Mouse (Mus musculus) ovary, postnatal 36 days (tissue): Measurements from ENCODE around the gene Xpnpep2.
A peak's percentile ranks its signal among the peaks of the same experiment; 100 is the strongest.

Experiments used
- DNase-seq: peaks from one replicate; pipeline ENCODE4 v3.0.0; 2022; ENCODE audit warnings: low spot score, mixed read lengths

Gene Xpnpep2

DNA sequence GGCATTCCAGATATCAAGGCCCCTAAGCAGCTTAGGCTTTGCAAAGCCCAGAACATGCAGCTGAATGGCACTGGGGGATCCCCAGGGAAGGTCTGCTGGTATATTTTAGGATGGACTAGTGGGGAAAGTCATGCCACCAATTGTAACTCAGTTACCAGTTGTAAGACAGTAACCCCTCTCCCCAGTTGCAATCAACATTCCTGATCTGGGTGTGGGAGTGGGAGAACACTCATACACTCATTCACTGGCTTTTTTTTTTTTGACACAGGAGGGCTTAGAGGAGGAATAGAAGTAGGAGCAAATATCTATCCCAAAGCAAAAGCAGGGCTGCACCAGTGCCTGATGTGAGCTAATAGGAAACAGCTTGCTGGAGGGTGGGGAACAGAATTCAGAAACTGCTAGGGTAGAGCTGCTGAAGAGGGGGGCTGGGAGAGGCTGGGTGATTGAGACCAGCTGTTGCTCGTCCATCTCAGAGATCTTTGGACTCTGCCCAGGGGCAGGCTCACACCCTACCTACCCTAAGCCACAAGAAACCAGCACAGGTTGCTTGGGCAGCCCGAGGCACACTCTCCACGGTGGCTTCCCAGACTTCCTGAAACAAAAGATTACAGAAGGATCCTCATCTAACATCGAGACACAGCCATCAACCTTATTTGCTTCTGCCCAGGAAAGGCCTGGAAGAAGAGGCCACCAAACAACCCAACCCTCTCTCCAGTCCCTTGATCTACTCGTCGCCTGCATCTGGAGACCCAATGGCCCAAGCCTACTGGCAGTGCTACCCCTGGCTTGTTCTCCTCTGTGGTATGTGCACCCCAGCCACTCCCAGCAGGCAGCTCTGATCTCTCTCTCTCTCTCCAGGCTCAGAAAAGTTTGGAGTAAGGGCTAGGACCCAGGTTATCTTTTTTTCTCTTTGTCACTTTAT is at the start of gene Xpnpep2:
Xpnpep2 (plus strand) TSS at position 332 of the 922 bp plus-strand sequence.
- no peak for DNase-seq

DNA sequence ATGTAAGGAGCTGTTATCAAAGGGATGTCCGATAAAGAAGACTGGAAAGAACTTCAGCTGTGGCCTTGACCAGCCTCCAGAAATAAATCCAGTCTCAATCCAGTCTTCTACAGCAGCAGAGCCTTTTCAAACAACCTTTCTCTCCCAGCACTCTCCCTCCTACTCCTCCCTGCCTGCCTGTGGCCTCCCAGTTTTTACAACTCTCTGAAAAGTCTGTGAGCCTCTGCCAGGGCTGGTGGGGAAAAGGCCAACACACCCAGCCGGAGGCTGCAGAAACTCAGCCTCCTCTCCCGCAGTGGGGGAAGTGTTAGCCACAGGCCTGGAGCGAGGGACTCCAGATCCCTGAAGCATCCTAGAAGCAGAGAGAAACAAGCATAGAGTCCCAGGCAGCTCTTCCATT is 46.0 kb upstream of the Xpnpep2 start:
- no peak for DNase-seq

DNA sequence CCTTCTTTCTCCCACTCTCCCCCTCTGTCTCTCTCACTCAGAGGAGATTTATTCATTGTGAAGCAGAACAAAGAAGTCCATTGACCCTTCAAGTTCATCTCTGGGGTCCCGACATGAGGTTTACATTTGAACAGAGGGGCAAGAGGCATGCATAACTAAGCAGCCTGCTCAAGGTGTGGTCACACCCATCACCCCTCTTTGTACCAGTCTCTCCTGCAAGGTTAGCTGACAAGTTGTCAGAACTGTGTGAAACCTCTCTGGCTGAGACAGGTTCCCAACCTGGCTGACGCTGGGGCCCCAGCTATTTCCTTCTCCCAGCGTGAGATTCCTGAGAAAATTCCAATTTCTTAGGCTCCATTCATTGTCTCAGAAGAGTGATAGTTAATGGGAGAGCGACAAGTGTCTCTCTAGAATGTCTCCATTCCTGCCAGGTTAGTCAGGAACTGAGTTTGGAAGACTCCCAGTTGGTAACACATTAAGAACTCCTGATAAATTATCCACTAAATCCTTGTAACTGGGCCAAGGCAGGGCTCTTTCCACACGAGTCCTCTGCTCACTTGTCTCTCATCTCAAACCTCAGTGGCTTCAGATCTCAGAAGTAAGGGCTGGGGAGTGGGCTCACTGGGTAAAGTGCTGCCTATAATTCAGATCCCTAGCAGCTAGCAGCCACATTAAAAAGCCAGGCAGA is 44.2 kb upstream of the Xpnpep2 start:
- no peak for DNase-seq

DNA sequence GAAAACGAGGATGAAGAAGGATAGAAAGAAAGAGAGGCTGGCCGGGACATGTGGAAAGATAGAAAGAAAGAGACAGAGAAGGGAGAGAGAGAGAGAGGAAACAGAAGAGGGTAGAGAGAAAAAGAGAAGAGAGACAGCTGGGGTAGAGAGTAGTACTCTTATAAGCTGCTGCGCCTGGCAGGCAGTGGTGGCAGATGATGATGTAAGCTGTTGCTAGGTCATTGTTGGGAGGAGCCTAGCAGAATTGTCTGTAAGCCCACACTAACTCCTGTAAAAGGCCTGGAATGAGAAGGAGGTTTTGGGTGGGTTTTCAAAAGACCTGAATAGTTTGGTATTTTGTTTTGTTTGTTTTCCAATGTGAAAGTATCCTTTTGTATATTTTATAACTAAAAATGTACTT is 41.6 kb upstream of the Xpnpep2 start:
- DNase-seq: no peak

DNA sequence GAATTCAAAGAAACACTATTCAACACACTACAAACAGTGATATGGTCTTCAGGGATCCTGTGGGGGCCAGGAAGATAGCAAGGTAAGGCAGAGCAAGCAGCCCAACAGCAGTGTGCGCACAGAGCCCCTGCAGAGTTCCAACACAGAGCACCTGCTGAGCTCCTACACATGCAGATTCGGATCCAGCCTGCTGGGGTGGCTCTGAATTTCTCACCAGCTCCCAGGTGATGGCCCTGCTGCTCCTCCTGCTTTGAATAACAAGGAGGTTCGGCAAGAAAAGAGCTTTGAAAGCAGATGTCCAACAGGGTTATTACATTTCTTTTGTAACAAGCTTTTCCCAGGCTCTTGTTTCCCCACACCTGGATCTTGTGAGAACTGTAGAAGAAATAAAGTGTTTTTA is 36.6 kb upstream of the Xpnpep2 start:
- DNase-seq: no peak

DNA sequence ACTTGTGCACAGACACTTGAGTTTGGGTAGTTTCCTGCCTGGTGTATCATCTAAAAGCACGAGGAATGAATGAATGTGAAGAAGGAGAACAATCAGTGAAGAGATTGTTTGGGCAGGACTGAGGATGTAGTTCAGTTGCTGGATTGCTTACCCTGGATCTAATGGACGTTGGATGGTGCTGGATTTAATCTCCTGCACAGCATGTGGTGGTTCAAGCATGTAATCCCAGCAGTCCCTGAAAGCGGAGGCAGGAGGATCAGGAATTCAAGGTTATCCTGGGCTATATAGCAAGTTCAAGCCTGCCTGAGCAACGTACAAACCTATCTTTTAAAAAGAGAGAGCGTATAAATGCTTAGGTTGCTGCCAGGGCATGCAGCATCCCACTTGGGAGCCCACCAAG is 36.1 kb upstream of the Xpnpep2 start:
- no peak for DNase-seq

DNA sequence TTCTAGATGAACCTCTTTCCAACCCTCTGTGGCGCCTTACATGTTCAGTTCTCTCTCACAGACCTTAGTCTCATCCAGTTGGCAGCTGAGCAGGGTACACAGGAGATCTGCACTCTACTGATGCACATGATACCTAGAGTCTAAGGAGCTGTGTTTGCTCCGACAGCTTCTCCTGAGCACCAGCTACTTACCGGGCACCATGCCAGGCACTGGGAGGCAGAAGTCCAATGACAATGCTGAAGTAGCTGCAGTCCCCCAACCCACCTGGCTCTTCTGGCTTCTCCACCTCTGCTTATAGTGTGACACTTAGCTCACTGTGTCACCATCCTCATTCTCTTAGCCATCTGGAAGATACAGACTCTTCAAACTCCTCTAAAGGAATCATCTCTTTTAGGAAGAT is 33.8 kb upstream of the Xpnpep2 start:
- DNase-seq: no peak

DNA sequence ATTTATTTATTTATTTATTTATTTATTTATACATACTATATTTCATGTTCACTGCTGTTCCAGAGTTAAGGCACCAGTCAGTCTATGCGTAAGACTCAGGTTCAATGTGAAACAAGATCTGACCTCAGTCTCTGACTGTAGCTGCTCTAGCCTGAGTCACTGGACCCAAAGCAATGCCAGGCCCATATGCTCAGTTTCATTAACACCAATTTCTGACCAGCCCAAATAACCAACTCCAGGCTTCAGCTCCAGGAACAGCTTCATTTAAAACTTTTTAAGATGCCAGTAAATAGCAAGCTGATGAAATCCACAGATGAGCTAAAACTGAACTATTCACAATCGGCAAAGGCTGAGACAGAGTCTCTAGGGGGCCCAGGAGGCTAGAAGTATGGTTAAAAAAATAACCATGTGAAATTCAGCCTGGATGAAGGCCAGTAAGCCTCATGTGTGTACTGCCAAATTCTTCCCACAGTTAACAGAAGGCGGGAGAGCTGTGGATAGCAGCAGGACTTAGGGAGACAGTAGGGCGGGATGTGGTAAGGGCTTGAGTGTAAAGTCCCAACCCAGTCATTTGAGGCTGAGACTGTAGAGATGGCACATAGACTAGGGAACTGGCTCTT is 31.6 kb upstream of the Xpnpep2 start:
- no peak for DNase-seq

DNA sequence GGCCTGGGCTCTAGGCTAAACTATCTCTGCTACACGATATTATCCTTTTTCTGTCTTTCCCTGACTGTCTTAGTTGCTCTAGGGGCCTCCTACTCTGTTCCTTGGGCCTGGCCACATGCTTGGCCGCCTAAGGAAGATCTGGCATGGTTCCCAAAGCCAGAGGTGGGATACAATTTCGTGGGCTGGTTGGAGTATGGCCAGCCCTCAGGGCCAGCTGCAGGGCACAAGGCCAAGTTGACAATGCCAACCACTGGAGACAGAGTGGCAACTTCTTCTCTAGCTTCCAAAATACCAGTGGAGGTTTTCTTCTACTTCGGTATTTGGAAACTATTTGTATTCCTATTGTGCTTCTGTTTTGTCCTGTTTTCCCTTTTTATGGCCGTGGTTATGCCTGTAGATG is 26.2 kb upstream of the Xpnpep2 start:
- peak; percentile 41 for DNase-seq

DNA sequence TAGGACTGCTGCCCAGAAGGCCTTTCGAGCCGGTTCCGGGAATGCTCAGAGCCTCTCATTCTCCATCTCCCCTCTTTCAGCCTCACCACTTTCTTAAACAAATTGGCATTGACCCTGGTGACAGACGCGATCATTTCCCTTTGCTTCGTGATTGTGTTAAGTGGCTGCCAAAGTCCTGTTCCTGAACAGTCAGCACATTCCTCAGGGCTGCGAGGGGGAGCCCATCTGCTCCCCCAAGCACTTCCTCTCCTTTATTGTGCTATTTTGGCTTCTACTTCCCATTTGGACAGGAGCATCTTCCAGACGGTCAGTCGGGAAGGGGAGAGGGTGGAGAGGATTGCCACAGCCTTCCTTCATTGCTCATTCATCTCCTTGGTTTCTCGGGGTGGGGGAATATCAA is 16.4 kb upstream of the Xpnpep2 start:
- no peak for DNase-seq

DNA sequence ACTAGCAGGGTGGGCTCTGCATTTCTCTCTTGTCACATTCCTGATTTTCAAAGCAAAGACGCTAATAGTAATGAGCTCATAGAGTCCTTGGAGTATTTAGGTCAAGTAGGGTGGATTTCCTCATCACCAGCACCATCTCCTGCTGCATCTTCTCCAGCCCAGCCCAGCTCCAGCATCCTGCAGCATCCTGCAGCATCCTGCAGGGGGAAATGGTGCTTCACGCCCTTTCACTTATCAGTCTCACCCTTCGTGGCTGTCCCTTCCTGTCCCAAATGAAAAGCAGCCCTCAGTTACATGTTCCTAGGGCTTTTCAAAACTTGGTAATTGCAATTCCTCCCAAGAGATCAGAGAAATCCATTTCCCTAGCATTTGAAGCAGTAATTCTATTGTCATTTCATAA is 15.0 kb upstream of the Xpnpep2 start:
- no peak for DNase-seq

DNA sequence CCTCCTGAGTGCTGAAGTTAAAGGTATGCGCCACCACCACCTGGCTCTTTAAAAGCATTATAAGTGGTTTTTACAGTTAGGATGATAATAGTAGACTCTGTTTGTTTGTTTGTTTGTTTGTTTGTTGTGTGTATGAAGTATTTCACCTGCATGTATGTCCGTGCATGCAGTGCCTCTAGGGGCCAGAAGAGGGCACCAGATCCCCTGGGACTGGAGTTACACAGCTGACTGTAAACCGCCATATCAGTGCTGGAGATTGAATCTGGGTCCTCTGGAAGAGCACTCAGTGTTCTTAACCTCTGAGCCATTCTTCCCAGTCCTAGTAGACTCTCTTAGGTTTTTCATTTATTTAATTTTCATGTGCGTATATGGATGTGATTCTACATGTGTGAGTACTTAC is 13.9 kb upstream of the Xpnpep2 start:
- DNase-seq: no peak

DNA sequence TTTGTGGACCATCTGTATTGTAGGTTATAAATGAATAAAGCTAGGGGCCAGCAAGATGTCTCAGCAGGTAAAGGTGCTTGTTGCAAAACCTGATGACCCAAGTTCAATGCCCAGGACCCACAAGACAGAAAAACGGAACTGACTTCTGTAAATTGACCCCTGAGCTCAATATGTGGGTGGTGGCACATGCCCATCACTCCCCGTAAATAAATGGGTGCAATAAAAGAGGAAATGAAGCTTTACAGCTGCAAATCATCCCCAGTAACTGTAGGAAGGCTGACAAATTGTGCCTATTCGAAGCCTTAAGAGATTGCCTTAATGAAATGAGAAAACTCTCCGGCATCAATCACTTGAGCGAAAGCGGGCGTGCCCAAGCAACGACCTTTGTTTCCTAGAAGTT is 11.9 kb upstream of the Xpnpep2 start:
- no peak for DNase-seq

DNA sequence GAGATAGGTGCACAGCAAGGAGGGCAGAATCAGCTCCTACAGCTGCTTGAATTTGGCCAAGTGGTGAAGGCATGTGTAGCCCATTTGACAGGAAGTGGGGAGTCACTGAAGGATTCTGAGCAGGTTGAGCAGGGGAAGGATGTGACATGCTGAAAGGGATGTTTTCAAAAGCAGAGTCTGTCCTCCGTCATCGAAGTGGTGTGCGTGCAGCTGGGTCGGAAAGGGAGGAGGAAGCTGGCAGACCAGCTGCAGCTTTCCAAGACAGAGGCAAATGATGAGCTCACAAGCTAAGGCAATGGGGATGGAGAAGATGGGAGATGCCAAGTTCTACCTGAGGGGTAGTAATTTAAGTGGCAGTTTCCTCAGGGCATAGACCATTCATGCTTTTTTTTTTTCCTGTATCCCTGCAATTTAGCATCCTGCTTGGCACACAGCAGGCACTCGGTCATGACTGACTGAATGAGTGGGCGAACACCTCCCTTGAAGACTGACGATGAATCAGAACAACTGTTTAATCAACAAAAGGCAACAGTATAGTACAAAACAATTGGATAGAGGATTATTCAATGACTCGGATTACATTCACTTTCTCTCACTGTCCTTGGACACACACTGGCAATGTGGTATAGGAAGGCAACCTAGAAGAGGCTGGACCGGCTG is 9.9 kb upstream of the Xpnpep2 start:
- no peak for DNase-seq

DNA sequence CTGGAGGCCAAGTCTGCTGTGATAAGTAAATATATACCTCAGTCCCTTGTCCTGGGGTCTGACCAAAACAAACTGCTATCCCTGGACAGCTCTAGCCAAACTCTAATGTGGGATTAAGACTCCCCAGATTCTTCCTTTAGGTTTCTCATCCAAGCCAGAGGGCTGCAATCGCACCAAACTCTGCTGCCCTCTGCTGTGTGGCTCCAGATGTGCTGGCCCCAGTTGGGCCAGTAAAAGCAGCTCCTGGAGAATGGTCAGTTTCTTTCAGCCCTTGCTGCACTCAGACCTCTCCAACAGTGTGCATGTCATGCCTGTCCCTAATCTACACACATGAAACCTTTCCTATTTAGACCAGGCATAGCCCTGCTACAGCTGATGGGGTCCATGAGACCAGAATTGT is 8.7 kb upstream of the Xpnpep2 start:
- DNase-seq: peak; percentile 23

DNA sequence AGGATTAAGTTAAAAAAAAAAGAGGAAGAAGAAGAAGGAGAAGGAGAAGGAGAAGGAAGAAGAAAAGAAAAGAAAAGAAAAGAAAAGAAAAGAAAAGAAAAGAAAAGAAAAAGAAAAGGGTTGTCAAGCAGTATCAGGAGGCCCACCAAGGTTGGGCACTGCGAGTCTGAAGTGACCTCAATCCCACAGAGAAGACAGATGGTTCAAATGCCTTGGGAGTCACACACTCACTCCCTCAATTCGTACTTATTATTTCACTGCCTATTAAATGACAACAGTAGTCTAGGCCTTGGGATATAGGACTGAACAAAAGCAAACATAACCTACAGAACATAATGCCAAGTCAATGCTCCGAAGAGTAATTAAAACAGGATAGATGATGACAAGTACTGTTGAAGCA is 5.3 kb upstream of the Xpnpep2 start:
- DNase-seq: no peak

DNA sequence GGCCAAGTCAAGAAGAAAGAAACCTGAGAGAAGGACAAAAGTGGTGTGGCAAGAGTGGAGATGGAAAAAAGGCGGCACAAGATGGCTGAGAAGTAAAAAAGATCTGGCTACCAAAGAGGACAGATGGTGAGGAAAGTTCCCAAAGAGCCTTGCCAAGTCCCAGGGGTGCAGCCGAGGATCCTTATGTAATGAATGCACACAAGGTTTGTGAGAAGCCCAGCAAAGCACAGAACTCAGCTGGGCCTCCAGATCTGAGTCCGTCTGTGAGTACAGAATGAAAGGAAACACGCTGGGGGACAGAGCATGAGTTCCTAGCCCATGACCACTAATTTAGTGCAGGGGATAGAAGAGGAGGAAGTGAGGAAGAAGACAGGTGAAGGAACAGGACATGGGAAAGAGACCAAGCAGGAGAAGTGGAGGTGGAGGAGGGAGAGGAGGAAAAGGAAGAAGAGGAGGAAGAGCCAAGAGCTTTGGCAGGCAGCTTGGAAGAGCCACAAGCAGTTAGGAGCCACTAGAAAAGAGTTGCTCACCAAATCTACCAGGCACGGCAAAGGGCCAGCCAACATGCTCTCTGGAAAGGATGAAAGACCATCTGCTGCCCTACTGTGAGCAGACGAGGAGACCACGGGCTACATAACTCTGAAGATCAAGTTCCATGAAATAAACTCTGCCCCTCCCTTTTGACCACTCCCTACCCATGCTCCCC is 3.6 kb upstream of the Xpnpep2 start:
- DNase-seq: no peak

DNA sequence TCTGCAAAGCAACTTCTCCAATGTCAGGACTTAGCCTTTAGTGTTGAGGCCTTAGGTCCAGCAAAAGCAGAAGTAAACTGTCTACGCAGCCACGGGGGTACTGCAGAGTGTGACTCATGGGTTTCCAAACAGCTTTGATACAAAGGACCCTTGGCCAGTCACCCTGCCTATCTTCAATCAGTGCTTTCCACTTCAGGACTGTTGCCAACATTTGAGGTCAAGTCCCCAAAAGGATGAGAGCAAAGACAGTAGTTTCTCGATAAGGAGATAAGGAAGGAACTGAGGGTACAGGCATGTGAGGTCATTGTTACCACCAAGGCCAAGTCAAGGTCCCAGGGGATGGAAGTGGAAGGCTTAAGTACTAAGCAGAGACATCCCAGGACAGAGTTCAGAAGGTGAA is 2.3 kb upstream of the Xpnpep2 start:
- DNase-seq: no peak

DNA sequence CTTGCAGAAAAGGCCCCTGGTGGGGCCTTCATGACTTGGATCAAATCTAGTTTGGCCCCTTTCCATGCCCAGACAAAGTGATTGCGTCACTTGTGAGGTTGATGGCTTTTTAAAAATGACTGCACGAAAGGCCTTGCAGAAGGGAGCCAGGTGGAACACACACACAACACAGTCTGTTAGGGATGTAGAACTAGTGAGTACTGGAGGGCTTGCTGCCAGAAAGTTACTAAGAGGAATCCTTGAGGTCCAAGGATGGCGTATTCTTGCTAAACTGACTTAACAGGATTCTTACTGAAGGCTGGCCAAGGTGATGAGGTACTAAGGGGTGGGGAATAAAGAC is 761 bp downstream of the Xpnpep2 start:
- no peak for DNase-seq

DNA sequence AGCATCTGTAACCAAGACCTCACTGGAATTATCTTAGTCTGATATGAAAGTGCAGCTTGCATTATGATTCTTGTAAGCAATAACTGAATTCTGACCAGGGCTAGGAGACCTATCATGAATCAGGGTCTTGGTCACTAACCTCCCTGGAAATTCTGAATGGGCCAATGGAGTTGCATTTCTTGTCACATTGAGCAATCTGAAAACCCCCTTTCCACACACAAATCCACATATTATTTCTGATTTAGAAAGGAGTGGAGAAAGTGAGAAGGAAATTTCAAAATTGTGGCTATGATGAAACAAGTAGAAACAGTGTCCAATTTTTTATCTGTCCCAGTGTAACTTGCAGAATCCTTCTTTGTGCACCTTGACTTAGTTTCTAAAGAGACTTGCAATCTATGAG is 10.8 kb downstream of the Xpnpep2 start:
- DNase-seq: no peak

DNA sequence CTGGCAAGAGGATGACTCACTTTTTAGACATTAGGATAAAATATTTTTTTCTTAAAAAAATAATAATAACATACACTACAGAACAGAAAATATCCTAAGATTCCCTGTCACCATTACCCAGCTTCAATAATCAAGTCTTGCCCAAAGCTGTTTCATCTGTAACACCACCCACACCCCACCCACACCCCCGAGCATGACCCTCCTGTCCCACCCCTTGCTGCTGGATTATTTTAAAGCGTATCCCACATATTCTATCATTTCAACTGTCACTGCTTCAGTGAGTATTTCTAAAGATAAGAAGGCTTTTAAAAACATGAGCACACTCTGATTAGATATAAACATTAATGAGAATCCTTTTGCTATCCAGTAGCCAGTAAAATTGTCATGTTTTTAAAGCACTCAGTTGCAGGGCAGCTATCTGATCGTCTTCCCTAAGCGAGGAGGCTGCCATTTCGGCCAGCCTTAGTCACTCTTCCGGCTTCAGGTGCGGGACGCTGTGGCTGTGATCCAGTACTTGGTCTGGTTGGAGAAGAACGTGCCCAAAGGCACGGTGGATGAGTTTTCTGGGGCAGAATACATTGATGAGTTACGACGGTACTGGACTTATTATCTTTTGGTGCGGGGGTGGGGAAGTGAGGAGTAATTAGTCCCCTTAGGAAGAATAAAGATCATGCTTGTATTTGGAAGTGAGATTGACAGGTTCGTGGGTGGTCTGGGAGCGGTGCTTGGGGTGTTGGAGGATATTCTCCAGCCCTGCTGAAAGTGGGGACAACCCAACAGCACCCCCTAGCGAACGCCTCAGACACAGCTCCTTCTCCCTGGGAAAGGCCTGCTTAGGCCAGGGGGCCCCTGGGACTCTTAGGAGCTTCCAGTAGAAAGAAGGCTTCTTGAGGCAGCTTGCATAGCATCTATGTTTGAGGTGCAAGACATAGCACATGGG is 15.9 kb downstream of the Xpnpep2 start:
- peak; percentile 61 for DNase-seq
